Mouse (Mus musculus) frontal cortex, postnatal 10 days (tissue): ENCODE results near the gene Yeats4.

Experiments used
- DNase-seq, 2 experiments: peaks; one replicate each; pipeline ENCODE4 v3.0.0; 2022; ENCODE audit warnings: low spot score in 2 of 2, mixed read lengths in 1 of 2

Yeats4 gene

GRCm38 (mm10) chr10:117202981-117203557 is 21.2 kb downstream of the Yeats4 start:
- no peak for DNase-seq

GRCm38 (mm10) chr10:117199701-117200100 is 24.6 kb downstream of the Yeats4 start:
- no peak for DNase-seq

- DNase-seq = no peak
These were observed 27.6 kb downstream of the Yeats4 start for GRCm38 (mm10) chr10:117196696-117197095.

- no peak for DNase-seq
These were observed 28.6 kb downstream of the Yeats4 start for GRCm38 (mm10) chr10:117195748-117196147.

- no peak for DNase-seq
These were observed 29.3 kb downstream of the Yeats4 start for GRCm38 (mm10) chr10:117195005-117195404.

- no peak for DNase-seq
These were observed 30.9 kb downstream of the Yeats4 start for GRCm38 (mm10) chr10:117193364-117193763.

GRCm38 (mm10) chr10:117185399-117186089 is 38.8 kb downstream of the Yeats4 start:
- DNase-seq = no peak

- DNase-seq = no peak
These were observed 43.2 kb downstream of the Yeats4 start for GRCm38 (mm10) chr10:117181098-117181497.

GRCm38 (mm10) chr10:117174645-117175044 is 49.7 kb downstream of the Yeats4 start:
- no peak for DNase-seq

- DNase-seq = no peak
These were observed 50.5 kb downstream of the Yeats4 start for GRCm38 (mm10) chr10:117173566-117174438.

GRCm38 (mm10) chr10:117173111-117173510 is 51.2 kb downstream of the Yeats4 start:
- DNase-seq = no peak

- DNase-seq = no peak
These were observed 52.2 kb downstream of the Yeats4 start for GRCm38 (mm10) chr10:117172069-117172468.

GRCm38 (mm10) chr10:117166785-117167425 is 57.4 kb downstream of the Yeats4 start:
- no peak for DNase-seq
